Mouse (Mus musculus): Measurements from ENCODE around the gene Dapp1.
"Not testable (repeated sequence)": the region's sequence is repeated elsewhere in the genome, so short reads cannot be mapped to it uniquely, and the experiment has no call there.

Dapp1 gene

DNA sequence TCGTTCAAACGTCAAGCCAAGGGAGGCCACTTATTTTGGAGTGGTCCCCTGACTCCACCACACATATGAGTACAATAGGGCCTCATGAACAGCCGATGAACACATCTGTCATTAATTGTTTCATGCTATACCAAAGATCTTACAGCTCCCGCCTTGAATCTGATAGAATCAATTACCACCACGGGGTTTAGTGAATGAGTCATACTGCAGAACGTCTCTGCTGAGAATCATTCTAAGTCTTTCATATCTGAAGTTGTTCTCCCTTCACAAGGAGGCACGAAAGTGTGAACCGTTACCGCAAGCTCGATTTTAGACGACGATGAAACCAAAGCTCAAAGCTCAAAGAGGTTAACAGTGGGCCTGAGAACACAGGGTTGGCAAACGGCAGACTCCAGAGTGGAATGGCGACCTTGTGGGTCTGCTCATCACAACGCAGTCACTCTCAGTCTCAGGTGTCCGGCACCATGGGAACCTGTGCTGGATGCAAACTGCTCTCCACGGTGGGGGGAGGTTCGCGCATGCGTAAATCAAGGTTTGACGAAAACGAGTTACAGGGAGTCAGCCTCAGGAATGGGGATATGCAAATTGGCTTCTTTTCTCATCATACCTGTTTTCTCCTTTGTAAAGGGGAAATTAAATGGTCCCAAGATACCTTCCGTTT lies 27.0 kb downstream of the Dapp1 start:
- DNase-seq (ENCODE audit: low spot score in 2 of 2) = no peak

DNA sequence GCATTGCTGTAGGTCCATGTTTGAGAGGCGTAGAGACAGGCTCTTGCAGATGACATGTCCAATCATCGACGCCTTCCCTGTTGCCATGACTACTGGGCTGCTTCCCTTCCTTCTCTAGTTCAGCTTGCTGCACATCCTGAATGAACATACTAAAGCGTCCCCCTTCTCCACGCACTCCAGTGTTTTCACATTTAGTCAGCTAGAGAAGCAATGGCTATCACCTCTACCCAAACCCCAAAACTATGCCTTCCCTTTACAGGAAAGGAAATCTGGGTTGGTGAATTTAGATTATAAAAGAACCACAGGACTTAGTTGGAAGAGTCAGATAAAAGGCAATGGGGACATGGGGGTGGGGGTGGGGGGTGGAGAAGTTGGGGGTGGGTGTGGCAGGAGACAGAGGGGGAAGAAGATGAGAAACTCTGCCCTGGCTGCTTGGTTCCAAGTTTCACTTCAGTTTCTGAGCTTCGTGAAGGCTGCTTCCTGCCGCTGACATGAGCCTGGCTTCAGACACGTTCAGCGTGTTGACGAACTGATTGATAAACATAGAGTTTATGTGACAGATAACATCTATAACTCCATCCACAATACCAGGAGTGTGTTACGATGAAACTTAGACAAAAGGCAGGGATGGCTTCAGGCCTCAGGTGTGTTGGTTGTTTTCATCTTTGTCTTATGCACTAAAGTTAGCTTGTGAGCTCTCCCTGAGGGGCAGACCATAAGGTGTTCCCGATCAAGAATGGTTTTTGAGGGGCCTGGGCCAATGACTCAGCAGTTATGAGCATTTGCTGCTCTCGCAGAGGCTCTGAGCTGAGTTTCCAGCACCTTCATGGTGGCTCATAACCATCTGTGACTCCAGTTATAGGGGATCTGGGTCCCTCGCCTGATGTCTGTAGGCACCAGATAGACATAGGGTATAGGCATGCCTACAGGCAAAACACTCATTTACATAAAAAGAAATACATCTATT lies 28.1 kb downstream of the Dapp1 start:
- DNase-seq (ENCODE audit: low spot score in 2 of 2) = peak; percentile 87 to 94

DNA sequence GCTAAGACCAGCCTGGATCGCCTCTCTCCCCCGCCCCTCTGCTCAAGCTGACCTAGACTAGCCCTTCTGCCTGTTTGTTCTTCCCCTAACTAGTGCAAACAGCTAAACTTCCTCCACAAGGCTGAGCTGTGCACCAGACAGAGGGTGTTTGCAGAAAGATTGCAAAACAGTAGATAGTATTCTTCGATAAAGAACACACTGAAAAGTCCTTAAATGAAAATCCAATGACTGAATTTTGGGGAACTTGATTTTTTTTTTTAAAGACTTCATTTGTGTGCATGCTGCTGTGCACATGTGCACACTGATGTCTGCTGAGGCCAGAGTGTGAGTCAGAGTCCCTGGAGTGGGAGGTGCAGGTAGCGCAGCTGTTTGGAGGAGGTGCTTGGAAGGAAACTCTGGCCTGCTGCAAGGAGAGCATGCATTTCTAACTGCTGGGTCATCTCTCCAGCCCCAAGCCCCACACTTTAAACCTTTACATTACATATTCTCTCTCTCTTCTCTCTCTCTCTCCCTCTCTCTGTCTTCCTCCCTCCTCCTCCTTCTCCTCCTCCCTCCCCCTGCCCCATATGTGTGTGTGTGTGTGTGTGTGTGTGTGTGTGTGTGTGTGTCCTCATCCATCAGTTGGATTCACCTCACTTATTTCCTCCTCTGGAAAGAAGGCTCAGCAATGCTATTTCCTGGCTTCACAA lies 29.0 kb downstream of the Dapp1 start:
- DNase-seq (ENCODE audit: low spot score in 2 of 2) = peak in 1 of 2 experiments; percentile 55

DNA sequence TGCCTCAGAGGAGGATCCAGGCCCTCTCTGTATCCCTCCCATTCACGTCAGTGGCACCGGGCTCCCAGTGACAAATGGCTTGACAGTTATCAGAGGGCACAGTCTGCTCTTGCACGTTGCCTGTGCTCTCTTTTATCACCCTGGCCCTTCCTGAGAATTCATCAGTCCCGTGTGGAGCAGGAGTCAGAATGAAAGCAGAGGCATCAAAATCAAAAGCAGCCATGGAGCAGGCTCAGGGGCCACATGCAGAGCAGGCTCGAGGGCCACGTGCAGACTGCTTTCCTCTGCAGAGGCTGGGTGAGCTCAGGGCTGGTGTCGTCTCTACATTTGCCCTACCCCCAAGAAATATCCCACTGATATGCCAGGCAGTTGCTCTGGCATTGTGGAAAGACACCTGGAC lies 29.5 kb downstream of the Dapp1 start:
- no peak for DNase-seq (ENCODE audit: low spot score in 2 of 2)

DNA sequence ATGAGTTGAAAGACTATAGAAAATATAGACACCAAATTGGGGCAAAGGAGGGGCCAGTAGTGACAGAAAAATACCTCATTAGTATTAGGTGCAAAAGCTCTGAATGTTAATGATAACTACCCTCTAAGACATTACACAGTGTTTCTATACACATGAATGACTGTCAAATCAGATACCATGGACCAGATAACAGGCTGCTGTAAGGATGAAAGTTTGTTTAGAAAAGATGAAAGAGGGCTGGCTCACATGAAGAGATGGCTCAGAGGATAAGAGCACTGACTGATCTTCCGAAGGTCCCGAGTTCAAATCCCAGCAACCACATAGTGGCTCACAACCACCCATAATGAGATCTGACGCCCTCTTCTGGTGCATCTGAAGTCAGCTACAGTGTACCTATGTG lies 30.0 kb downstream of the Dapp1 start:
- not testable (repeated sequence) for DNase-seq (ENCODE audit: low spot score in 2 of 2)

DNA sequence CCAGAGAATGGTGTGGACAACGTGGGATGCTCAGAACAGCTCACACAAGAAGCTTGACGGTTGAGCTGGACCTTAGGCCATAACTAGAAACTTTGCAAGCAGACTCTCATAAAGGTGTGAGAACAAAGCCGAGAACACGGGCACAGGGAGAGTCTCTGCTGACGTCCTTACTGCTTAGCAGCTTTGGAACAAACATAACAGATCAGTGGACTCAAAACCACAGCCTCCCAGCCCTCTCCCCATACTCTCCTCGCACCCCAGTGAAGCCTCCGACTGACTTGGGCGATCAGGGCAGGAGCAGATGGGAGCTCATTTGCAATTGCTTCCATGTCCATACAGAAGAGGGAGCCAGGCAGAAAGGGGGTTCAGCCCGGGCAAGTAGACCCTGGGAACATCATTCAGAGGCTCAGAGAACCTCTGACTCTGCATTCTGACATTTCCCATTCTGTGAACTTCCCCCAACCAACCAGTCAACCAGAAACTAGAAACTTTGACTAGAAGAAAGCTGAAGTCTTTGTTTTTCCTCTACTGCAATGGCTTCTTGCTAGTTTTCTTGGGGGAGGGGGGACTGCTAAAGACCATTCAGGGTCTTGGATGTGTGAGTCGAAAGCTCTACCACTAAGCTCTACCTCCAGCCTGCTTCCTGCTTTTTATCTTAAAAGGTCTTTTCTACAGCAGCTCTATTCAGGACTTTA lies 31.0 kb downstream of the Dapp1 start:
- DNase-seq (ENCODE audit: low spot score in 2 of 2) = no peak

DNA sequence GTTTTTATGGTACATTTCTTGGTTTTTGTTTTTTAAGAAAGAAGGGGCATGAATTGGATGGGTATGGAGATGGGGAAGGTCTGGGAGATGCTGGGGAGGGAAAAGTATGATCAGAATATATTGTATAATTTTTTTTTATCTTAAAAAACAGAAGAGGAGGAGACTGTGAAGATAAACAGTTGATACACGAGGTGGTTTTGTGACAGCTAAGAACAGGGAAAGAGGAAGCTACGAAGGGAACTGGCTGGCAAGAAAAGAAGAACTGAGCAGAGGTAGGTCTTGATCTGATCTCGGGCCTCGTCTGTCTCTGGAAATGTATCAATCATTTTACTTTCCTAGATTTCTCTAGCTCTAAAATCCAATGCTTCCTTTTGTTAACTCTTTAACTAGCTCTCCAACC lies 33.8 kb downstream of the Dapp1 start:
- DNase-seq (ENCODE audit: low spot score in 2 of 2) = no peak

DNA sequence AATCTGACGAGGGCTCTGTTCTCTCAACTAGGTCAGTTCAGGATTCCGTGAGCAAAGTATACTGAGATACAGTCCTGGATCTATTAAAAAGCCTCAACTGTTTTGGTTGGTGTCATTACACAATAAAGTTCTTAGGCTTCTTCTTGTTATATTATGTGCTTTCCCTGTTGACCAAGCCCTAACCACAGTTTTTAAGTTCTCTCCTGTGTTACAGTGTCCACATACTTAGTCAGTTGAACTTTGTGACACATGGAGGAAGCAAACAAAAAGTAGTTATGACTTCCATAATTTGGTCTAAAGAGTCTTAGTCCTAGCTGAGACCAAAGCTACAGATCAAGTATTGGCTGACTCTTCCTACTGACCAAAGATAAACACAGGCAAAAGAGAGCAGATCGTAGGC lies 34.5 kb downstream of the Dapp1 start:
- no peak for DNase-seq (ENCODE audit: low spot score in 2 of 2)

DNA sequence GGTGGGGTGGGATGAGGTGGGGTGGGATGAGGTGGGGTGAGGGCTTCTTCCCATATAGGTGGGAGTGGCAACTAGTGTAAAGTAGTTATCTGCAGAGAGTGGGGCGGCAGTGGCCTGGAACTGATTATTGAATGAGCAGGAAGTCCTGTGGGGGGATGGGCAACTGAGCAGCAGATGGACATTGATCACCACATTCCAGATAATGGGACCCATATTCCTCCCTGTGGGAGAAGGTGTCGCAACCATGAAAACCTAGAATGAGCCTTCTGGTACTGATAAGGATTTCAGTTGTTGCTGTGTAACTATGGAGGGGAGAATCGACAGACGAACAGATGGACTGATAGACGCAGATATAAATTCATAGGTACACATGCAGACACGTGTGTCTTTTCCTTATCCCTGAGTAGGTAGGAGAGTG lies 37.6 kb downstream of the Dapp1 start:
- DNase-seq (ENCODE audit: low spot score in 2 of 2) = no peak

DNA sequence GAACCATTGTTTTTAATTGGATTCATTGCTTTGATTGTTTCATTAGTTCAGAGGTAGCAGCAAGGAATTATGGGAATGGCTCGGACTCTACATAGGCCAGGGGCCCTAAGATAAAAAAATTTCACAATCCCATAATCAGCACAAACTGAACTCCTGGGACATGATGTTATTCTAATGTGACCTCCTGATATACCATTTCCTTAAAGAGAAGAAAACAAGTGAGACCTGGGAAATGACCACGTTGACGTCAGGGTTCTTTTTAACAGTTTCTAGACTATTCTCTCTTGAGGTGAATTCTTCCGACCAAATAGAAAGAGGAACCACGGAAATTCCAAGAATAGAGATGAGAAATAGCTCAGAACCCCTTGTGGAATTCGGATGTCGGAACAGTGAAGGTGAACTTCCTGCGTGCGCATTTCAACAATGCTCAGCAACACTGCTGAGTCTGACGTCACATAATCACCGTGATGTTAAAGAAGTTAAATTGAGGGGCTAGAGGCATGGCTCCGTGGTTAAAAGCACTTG lies 39.2 kb downstream of the Dapp1 start:
- no peak for DNase-seq (ENCODE audit: low spot score in 2 of 2)

DNA sequence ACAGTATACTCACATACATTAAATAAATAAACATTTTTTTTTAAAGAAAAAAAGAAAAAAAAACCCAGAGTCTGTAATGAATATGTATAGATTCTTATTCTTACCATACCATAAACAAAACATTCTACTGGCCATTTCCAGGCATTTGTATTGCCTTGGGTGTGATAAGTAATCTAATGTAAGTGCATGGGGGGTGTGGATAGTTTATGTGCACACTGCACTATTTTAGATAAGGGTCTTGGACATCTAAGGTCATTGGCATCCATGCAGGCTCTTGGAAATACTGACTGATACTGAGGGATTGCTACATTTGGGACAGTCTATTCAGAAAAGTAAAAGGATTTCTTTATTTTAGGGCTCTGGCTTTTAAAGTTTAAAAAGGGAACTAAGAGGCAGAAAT lies 39.8 kb downstream of the Dapp1 start:
- no peak for DNase-seq (ENCODE audit: low spot score in 2 of 2)

DNA sequence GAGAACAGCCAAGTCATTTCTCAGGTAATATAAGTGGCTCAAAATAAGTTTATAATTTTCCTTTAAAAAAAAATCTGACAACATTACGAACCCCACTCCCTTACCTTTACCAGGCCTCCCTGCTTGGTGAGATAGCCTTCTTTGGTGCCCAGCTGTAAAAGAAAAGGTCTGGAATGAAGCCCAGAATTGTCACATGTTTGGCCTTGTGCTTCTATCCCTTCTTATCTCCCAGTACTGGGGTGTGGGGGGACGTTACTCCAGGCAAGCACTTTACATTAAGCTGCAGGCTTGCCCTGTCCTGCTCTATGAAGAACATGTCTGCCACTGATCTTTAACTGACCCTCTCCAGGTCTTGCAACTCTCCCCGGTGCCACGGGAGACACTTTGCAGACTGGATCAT lies 40.6 kb downstream of the Dapp1 start:
- DNase-seq (ENCODE audit: low spot score in 2 of 2) = no peak

DNA sequence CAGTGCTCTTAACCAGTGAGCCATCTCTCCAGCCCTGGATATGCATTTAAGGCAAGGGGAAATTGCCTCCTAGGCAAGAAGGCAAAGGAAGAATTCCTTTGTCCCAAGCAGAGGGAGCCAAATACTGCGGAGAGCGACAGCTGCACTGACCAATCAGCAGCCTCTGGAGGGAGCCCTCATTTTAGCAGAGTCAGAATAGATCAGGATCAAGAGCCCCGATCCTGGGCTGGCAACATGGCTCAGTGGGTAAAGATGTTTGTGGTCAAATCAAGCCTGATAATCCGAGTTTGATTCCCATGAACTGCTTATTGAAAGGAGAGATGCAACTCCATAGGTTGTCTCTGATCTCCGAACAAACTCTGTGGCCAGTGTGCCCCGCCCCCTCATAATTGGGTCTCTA lies 42.7 kb downstream of the Dapp1 start:
- DNase-seq (ENCODE audit: low spot score in 2 of 2) = peak; percentile 59 to 60

DNA sequence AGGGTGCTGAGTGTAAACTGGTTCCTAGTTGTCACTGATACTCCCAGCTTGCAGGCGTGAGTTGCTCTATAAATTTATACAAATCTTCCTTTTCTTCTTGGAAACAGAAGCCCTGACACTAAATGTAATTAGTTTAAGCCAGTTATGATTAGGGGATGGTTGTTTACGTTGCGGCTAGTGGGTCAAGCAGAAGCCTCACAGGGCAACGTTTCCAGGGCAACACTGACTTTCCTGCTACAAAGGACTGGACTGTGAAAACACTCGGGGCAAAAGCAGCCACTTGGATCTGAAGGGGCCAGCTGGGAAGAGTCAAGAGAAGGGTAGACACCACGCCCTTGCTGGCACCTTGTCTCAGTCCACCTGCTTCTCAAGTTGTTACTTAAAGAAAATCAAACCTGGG lies 44.8 kb downstream of the Dapp1 start:
- no peak for DNase-seq (ENCODE audit: low spot score in 2 of 2)

DNA sequence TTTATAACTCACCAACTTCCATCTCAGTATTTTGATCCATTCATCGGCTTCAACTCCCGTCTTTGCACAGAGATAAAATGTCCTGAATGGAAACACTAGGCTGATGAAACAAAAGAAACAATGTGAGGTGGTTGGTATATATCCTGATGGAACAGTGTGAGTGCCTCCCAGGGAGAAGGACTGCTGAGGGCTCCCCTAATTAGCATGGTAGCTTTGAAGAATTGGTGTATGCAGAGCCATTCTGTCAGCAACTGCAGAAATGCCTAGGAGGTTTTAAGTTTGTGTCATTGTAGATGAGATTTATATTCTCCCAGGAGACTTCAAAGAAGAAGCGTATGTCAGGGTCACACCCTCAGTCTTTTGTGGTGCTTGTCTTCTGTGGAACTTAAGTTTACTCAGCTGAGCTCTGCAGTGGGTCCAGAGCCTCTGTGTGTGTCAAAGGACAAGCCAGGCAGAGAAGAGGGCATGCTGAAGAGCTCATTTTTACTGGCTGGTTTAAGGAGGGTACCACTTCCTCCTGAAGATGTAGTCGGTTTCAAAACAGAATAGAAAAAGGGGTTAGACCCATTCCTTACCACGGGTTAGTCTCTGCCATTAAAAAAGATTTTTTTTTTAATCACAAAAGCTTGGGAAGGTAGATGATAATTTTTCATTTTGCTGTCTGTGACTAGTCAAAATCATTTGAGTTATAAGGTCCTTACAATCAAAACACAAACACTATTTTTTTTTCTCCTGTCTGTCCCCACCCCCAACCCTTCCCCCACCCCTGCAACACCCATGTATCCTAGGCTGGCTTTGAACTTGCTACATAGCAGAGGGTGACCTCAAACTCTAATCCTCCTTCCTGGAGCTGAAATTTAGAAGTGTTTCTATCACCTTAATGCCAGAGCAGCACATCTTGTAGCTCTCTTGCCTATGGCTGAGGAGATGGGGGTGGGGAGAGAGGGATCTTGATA lies 45.5 kb downstream of the Dapp1 start:
- no peak for DNase-seq (ENCODE audit: low spot score in 2 of 2)

DNA sequence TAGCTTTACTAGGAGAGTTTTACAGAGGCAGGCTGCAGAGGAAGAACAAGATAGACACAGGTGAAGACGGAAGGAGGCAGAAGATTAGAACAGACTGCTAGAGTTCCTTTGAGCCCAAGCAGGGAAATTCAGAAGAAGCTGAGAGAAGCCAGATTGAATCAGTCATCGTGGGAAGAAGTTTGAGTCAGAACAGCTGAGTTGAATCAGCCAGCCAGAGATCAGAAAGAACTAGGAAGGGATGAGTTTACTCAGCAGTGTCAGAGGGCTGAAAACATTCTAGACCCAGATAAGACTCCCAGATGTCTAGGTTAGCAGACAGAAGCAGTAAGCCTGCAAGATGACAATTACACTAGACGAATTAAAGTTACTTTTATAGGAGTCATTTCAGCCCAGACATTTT lies 47.4 kb downstream of the Dapp1 start:
- no peak for DNase-seq (ENCODE audit: low spot score in 2 of 2)

DNA sequence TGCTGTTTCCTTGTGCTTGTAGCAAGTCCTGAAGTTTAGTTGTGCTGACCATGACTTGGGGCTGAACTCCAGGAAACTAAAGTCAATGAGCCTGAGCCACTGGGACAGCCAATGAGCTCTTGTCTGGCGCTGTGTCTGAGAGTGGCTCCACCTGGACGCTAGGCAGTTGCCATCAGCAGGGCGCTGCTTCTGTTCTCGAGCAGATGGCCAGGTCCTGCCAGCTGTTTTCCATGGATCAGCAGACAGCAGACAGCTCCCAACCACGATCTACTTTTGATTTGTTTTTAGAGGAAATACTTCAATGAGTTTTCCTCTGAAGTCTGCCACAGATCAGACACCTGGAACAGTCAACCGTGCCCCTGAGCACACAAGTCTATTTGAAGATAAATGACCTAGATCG lies 48.6 kb downstream of the Dapp1 start:
- DNase-seq (ENCODE audit: low spot score in 2 of 2) = no peak

DNA sequence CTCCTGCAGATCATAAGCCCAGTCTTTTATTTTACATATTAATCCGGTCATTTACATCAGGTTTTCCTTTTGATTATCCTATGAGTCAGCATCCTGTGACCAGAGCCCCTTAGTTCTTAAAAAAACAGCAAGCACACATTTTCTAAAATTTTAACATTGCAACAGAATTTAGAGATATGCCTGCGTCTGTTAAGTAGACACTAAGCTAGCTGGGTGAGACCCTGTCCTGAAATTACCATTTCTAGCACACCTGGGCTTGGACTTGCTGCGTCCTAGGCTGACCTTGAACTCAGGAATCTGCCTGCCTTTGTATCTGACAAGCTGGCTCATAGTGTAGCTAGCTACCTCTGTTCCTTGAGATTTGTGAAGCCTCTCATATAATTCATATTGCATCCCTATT lies 51.4 kb downstream of the Dapp1 start:
- no peak for DNase-seq (ENCODE audit: low spot score in 2 of 2)

DNA sequence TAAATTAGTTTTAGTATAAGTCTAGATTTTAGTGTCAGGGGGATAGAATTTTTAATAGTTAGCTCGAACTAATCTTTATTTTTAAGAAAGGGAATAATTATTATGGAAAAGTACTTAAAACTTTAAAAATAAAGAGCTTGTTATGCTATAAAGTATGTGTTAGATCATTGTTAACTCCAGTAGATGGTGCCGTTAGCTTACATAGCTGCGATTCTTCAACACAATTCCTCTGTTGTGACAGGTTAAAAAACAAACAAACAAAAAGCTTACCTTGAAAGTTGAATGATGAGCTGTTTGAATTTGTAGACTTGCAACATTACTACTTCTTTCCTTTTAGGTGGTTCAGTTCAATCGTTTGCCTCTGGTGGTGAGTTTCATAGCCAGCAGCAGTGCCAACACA lies 54.3 kb downstream of the Dapp1 start:
- no peak for DNase-seq (ENCODE audit: low spot score in 2 of 2)

DNA sequence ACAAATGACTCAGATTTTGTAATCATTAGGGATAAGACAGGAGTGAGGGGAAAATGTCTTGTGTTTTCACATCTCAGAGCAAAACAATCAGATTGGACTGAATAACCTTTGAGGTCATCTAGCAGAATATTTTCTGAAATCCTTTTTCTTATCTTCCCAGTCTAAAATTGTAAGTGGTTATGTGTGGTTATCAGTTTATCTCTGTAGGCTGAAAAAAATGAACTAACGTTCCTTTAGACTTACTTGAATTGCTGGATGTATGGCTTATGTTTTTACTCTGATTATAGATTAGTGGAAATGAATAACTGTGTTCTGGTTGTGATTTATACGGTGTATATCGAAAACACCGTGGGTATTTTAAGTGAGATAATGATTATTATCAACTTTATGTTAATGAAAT lies 60.8 kb downstream of the Dapp1 start:
- no peak for DNase-seq (ENCODE audit: low spot score in 2 of 2)

DNA sequence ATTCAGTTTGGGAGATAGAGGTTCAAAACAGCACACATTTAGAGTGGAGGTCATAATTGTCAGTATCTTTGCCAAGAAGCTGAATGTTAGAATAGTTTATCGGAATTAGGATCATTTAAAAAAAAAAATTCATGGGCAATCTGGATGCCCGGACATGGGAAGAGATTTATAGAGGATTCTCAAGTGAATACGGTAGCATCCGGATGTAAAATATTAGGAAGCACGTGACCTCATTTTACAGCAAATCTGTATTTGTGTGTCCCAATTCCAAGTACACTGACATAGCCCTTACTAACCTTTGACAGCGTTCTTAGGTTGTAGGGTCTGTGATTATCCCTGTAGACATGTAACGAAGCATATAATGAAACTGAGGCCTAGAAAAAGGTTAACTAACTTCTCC lies 61.9 kb downstream of the Dapp1 start:
- no peak for DNase-seq (ENCODE audit: low spot score in 2 of 2)

Data from right cerebral cortex, postnatal 10 days (tissue).